Mouse (Mus musculus): ENCODE data around the gene Gm17677. TPM values are rescaled to one million over a fixed set of nuclear protein-coding genes. Genes with fewer than 3 reads are reported as not detected.

Gene Gm17677
- polyA plus RNA-seq (2014; fragmentation: Nextera tagmentation; extraction: Ambion mirVana) = not detected in 2 replicates

DNA sequence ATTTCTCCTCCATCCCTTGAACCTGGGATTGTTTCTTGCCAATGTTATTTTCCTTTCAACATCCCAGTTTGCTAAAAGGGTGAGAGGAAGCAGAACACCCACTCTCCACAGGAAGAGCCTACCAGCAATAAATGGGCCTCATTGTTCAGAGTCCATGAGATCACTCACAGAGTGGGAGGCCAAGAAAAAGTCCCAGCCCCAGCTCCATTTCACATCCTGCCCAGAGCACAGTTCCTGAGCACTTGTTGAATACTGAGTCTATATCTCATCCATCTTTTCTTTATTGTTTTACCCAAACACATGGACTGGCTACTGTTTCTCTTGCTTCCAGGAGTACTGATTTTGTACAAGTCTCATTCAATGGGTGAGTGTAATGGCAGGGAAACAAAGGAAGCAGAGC, at the start of gene Gm17677:
Gene Gm17677 (plus strand): TSS at position 301 of the 400 bp plus-strand sequence.
- H3K27me3 ChIP-seq (replicated peaks; ENCODE audit: control insufficient read depth, insufficient read depth, low read length) = no peaks in the 10 kb centered on the region
- no peaks in the 10 kb centered on the region for H3K4me1 ChIP-seq (replicated peaks; ENCODE audit: control insufficient read depth, insufficient read depth, low read length)
- no peak within 1 kb of the TSS for H3K4me3 ChIP-seq (ENCODE audit: low read depth, low read length)
- H3K36me3 ChIP-seq (ENCODE audit: control insufficient read depth, insufficient read depth, low read length) = no peaks in the 10 kb centered on the region
- no peak for DNase-seq (ENCODE audit: low spot score)
- no peak within 1 kb of the TSS for H3K27ac ChIP-seq (ENCODE audit: low read depth)
- no peak for ATAC-seq (replicated peaks; ENCODE audit: low FRiP score, low TSS enrichment, low read depth)
- H3K9me3 ChIP-seq (ENCODE audit: control insufficient read depth, low read length) = no peaks in the 10 kb centered on the region
- H3K4me2 ChIP-seq (ENCODE audit: low read length) = no peak within 1 kb of the TSS
- no peak within 1 kb of the TSS for H3K9ac ChIP-seq (ENCODE audit: low read length)

GRCm38 (mm10) chr9:35691924-35692323, 48.9 kb upstream of the Gm17677 start:
- H3K4me3 ChIP-seq (ENCODE audit: low read depth, low read length) = no peak overlapping the region
- no peaks in the 10 kb centered on the region for H3K36me3 ChIP-seq (ENCODE audit: control insufficient read depth, insufficient read depth, low read length)
- no peak for ATAC-seq (replicated peaks; ENCODE audit: low FRiP score, low TSS enrichment, low read depth)

GRCm38 (mm10) chr9:35707265-35707664, 33.6 kb upstream of the Gm17677 start:
- no peaks in the 10 kb centered on the region for H3K27me3 ChIP-seq (replicated peaks; ENCODE audit: control insufficient read depth, insufficient read depth, low read length)
- DNase-seq (ENCODE audit: low spot score) = no peak
- no peaks in the 10 kb centered on the region for H3K9me3 ChIP-seq (ENCODE audit: control insufficient read depth, low read length)
- H3K4me1 ChIP-seq (replicated peaks; ENCODE audit: control insufficient read depth, insufficient read depth, low read length) = no peaks in the 10 kb centered on the region
- no peak overlapping the region for H3K27ac ChIP-seq (ENCODE audit: low read depth)
- no peak overlapping the region for H3K4me2 ChIP-seq (ENCODE audit: low read length)
- no peaks in the 10 kb centered on the region for H3K36me3 ChIP-seq (ENCODE audit: control insufficient read depth, insufficient read depth, low read length)
- no peak for ATAC-seq (replicated peaks; ENCODE audit: low FRiP score, low TSS enrichment, low read depth)
- H3K4me3 ChIP-seq (ENCODE audit: low read depth, low read length) = no peak overlapping the region
- no peak overlapping the region for H3K9ac ChIP-seq (ENCODE audit: low read length)

More at GRCm38 (mm10) chr9:35691924-35692323, 48.9 kb upstream of the Gm17677 start:
- no peak overlapping the region for H3K4me2 ChIP-seq (ENCODE audit: low read length)
- no peaks in the 10 kb centered on the region for H3K4me1 ChIP-seq (replicated peaks; ENCODE audit: control insufficient read depth, insufficient read depth, low read length)
- H3K9ac ChIP-seq (ENCODE audit: low read length) = no peak overlapping the region
- DNase-seq (ENCODE audit: low spot score) = no peak
- H3K9me3 ChIP-seq (ENCODE audit: control insufficient read depth, low read length) = no peaks in the 10 kb centered on the region
- H3K27me3 ChIP-seq (replicated peaks; ENCODE audit: control insufficient read depth, insufficient read depth, low read length) = no peaks in the 10 kb centered on the region
- H3K27ac ChIP-seq (ENCODE audit: low read depth) = no peak overlapping the region

DNA sequence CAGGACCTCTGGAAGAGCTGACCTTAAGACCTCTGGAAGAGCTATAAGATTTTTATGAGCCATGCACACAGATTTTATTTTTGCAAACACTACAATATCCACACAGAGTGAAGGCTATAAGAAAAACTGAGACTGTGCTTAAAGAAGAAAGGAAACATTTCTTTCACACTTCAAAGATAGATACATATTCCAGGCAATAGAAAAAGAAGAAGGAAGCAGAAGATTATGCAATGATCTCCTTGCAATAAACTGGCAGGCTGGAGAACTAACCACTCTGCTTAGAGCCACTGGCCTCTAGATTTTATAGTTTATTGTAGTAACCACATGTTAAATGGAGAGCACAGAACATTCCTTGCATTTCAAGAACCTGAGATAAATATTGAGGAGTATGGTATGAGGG, 16.0 kb downstream of the Gm17677 start:
- no peak overlapping the region for H3K4me2 ChIP-seq (ENCODE audit: low read length)
- ATAC-seq (replicated peaks; ENCODE audit: low FRiP score, low TSS enrichment, low read depth) (no peak), DNase-seq (ENCODE audit: low spot score) (no peak)
- no peak overlapping the region for H3K9ac ChIP-seq (ENCODE audit: low read length)
- no peak overlapping the region for H3K4me3 ChIP-seq (ENCODE audit: low read depth, low read length)
- H3K4me1 ChIP-seq (replicated peaks; ENCODE audit: control insufficient read depth, insufficient read depth, low read length) = no peaks in the 10 kb centered on the region
- no peaks in the 10 kb centered on the region for H3K36me3 ChIP-seq (ENCODE audit: control insufficient read depth, insufficient read depth, low read length)
- H3K27me3 ChIP-seq (replicated peaks; ENCODE audit: control insufficient read depth, insufficient read depth, low read length) = no peaks in the 10 kb centered on the region
- H3K9me3 ChIP-seq (ENCODE audit: control insufficient read depth, low read length) = no peaks in the 10 kb centered on the region
- H3K27ac ChIP-seq (ENCODE audit: low read depth) = no peak overlapping the region

GRCm38 (mm10) chr9:35778009-35778408, 37.2 kb downstream of the Gm17677 start, which contains the start of gene Gm17727:
TSS of gene Gm17727 (minus strand) at chr9:35778109.
- H3K4me1 ChIP-seq (replicated peaks; ENCODE audit: control insufficient read depth, insufficient read depth, low read length) = no peaks in the 10 kb centered on the region
- no peak within 1 kb of the TSS for H3K27ac ChIP-seq (ENCODE audit: low read depth)
- no peaks in the 10 kb centered on the region for H3K9me3 ChIP-seq (ENCODE audit: control insufficient read depth, low read length)
- WGBS = 63% methylated on average over 3 of the region's 3 CpGs
- no peaks in the 10 kb centered on the region for H3K36me3 ChIP-seq (ENCODE audit: control insufficient read depth, insufficient read depth, low read length)
- H3K4me3 ChIP-seq (ENCODE audit: low read depth, low read length) = no peak within 1 kb of the TSS
- ATAC-seq (replicated peaks; ENCODE audit: low FRiP score, low TSS enrichment, low read depth) (no peak), DNase-seq (ENCODE audit: low spot score) (no peak)
- no peaks in the 10 kb centered on the region for H3K27me3 ChIP-seq (replicated peaks; ENCODE audit: control insufficient read depth, insufficient read depth, low read length)
- no peak within 1 kb of the TSS for H3K4me2 ChIP-seq (ENCODE audit: low read length)
- no peak within 1 kb of the TSS for H3K9ac ChIP-seq (ENCODE audit: low read length)

DNA sequence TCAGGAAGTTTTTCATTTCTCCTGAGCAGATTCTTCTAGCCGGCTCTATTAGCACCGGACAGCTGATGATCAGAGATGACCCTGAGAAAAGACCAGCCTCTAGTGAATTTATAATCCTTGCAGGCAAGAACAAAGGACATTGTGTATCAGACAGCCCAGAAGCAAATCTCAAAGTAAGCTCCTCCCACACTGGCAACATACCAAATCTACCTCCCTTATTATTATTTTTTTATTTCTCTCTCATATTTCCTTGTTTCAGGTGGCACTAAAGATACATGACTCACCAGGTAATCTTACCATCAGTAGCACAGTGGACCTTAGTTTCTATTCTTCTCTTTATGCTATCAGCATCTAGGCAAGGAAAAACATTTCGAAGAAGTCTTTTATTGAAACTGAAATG, 49.2 kb downstream of the Gm17677 start, which contains the start of the genes Gm27235 and D730048I06Rik:
Gene Gm27235 (minus strand): TSS at position 101 of the 400 bp plus-strand sequence.
Gene D730048I06Rik (minus strand): TSS at position 112 of the 400 bp plus-strand sequence.
- Histone ChIP-seq H3K27me3 (replicated peaks; ENCODE audit: control insufficient read depth, insufficient read depth, low read length) (no peaks in the 10 kb centered on the region), H3K4me3 (ENCODE audit: low read depth, low read length) (no peak within 1 kb of the TSS), H3K36me3 (ENCODE audit: control insufficient read depth, insufficient read depth, low read length) (no peaks in the 10 kb centered on the region), H3K9me3 (ENCODE audit: control insufficient read depth, low read length) (no peaks in the 10 kb centered on the region), H3K9ac (ENCODE audit: low read length) (no peak within 1 kb of the TSS), H3K4me1 (replicated peaks; ENCODE audit: control insufficient read depth, insufficient read depth, low read length) (no peaks in the 10 kb centered on the region), H3K4me2 (ENCODE audit: low read length) (no peak within 1 kb of the TSS), H3K27ac (ENCODE audit: low read depth) (no peak within 1 kb of the TSS)
- DNase-seq (ENCODE audit: low spot score) (no peak), ATAC-seq (replicated peaks; ENCODE audit: low FRiP score, low TSS enrichment, low read depth) (no peak)
- 91% methylated on average over 3 of the region's 3 CpGs for WGBS

Other genes with a start within 250 kb of the Gm17677 start
- not detected in 2 replicates for gene Gm1113, start 222.8 kb upstream of the Gm17677 start, polyA plus RNA-seq (2014; fragmentation: Nextera tagmentation; extraction: Ambion mirVana)
- gene Ddx25, start 182.5 kb upstream of the Gm17677 start, polyA plus RNA-seq (2014; fragmentation: Nextera tagmentation; extraction: Ambion mirVana) = 2.1 and 3.1 TPM in 2 replicates
- gene Pus3, start 182.5 kb upstream of the Gm17677 start, polyA plus RNA-seq (2014; fragmentation: Nextera tagmentation; extraction: Ambion mirVana) = 21.7 and 23.9 TPM in 2 replicates
- gene Pate2, start 170.8 kb upstream of the Gm17677 start, polyA plus RNA-seq (2014; fragmentation: Nextera tagmentation; extraction: Ambion mirVana) = 0.31 and 0.43 TPM in 2 replicates
- gene Hyls1, start 170.7 kb upstream of the Gm17677 start, polyA plus RNA-seq (2014; fragmentation: Nextera tagmentation; extraction: Ambion mirVana) = 14.4 and 14.6 TPM in 2 replicates
- gene Pate4, start 129.1 kb upstream of the Gm17677 start, polyA plus RNA-seq (2014; fragmentation: Nextera tagmentation; extraction: Ambion mirVana) = not detected in 2 replicates
- 0.14 TPM in 1 of 2 replicates, not detected in the other for gene Pate3, start 92.8 kb upstream of the Gm17677 start, polyA plus RNA-seq (2014; fragmentation: Nextera tagmentation; extraction: Ambion mirVana)
- not detected in 2 replicates for gene Pate1, start 53.7 kb upstream of the Gm17677 start, polyA plus RNA-seq (2014; fragmentation: Nextera tagmentation; extraction: Ambion mirVana)
- not detected in 2 replicates for gene Gm17727, start 37.1 kb downstream of the Gm17677 start, polyA plus RNA-seq (2014; fragmentation: Nextera tagmentation; extraction: Ambion mirVana)
- gene Gm27235, start 49.1 kb downstream of the Gm17677 start, polyA plus RNA-seq (2014; fragmentation: Nextera tagmentation; extraction: Ambion mirVana) = not detected in 2 replicates
- gene D730048I06Rik, start 49.1 kb downstream of the Gm17677 start, polyA plus RNA-seq (2014; fragmentation: Nextera tagmentation; extraction: Ambion mirVana) = not detected in 2 replicates
- gene 9230110F15Rik, start 103.1 kb downstream of the Gm17677 start, polyA plus RNA-seq (2014; fragmentation: Nextera tagmentation; extraction: Ambion mirVana) = not detected in 2 replicates
- gene 9230113P08Rik, start 167.4 kb downstream of the Gm17677 start, polyA plus RNA-seq (2014; fragmentation: Nextera tagmentation; extraction: Ambion mirVana) = not detected in 2 replicates